Mouse (Mus musculus) limb, embryonic 14.5 days (tissue): ENCODE results near the gene Runx1. TPM values are rescaled to one million over a fixed set of nuclear protein-coding genes. Genes with fewer than 3 reads are reported as not detected.

Experiments used
- ATAC-seq: fragments of 200-750 bp; cut with Nextera tagmentation; 2 replicates; pipeline ENCODE4 v1.8.0; 2017; ENCODE audit warnings: low read depth, moderate number of reproducible peaks, moderate TSS enrichment; ENCODE audit not compliant: low FRiP score
- DNase-seq: peaks from one replicate; pipeline ENCODE4 v3.0.0-alpha.2; 2015; ENCODE audit warnings: low spot score
- H3K27ac ChIP-seq: fragments of 300-500 bp; sonication (generic); replicated peaks from 2 replicates; pipeline ENCODE4 v1.5.1; 2014; ENCODE audit warnings: low read depth, mild to moderate bottlenecking, low read length, moderate library complexity, mixed read lengths
- H3K27me3 ChIP-seq: fragments of 300-500 bp; sonication (generic); 2 replicates; pipeline ENCODE4 v1.6.1; 2014; ENCODE audit warnings: low read length, mixed read lengths; ENCODE audit not compliant: control insufficient read depth, insufficient read depth
- H3K36me3 ChIP-seq: fragments of 300-500 bp; sonication (generic); 2 replicates; pipeline ENCODE4 v1.6.1; 2014; ENCODE audit warnings: mild to moderate bottlenecking, low read length, moderate library complexity, mixed read lengths; ENCODE audit not compliant: control insufficient read depth, insufficient read depth
- H3K4me1 ChIP-seq: fragments of 300-500 bp; sonication (generic); 2 replicates; pipeline ENCODE4 v1.6.1; 2014; ENCODE audit warnings: antibody characterized with exemption, low read length, mixed read lengths; ENCODE audit not compliant: control insufficient read depth, insufficient read depth
- H3K4me2 ChIP-seq: fragments of 300-500 bp; sonication (generic); replicated peaks from 2 replicates; pipeline ENCODE4 v1.6.1; 2014; ENCODE audit warnings: low read depth, mild to moderate bottlenecking, low read length, moderate library complexity; ENCODE audit not compliant: severe bottlenecking
- H3K4me3 ChIP-seq: fragments of 300-500 bp; sonication (generic); replicated peaks from 2 replicates; pipeline ENCODE4 v1.5.1; 2014; ENCODE audit warnings: low read length
- H3K9ac ChIP-seq: fragments of 300-500 bp; sonication (generic); 2 replicates; pipeline ENCODE4 v1.6.1; 2014; ENCODE audit warnings: mild to moderate bottlenecking, low read depth, low read length, moderate library complexity; ENCODE audit not compliant: severe bottlenecking
- H3K9me3 ChIP-seq: fragments of 300-500 bp; sonication (generic); 2 replicates; pipeline ENCODE4 v1.6.1; 2016; ENCODE audit warnings: low read length; ENCODE audit not compliant: control insufficient read depth
- POLR2A ChIP-seq: fragments of 200-500 bp; IDR thresholded peaks from 2 replicates; pipeline ENCODE4 v1.8.0; 2012; ENCODE audit warnings: inconsistent platforms, mild to moderate bottlenecking, moderate library complexity, borderline replicate concordance; ENCODE audit not compliant: insufficient read depth, insufficient read length; ENCODE audit errors: extremely low read depth
- WGBS: fragments of 180-500 bp; shearing (Covaris S2); extraction: QIAGEN DNeasy Blood & Tissue Kit; methylation state at CpG from one replicate; pipeline ENCODE4 v1.1.7; 2014; 5-methylcytosine and 5-hydroxymethylcytosine counted together
- polyA plus RNA-seq, 2 experiments: library from polyadenylated mRNA; depleted of rRNA in 1 of 2; stranded (reverse) in 1 of 2; unstranded in 1 of 2; fragments of >200 nt; fragmentation: Nextera tagmentation in 1 of 2; extraction: Ambion mirVana in 1 of 2; gene quantifications; 2 replicates each; pipeline versions ENCODE4 v1.2.1 to v1.2.3; 2012 to 2014

Runx1 gene
- polyA plus RNA-seq, 2 experiments = 5.2 to 5.5 TPM

- Histone ChIP-seq H3K4me3 (no peak overlapping the region), H3K9ac (no peak overlapping the region), H3K36me3 (no peaks in the 10 kb centered on the region), H3K27ac (no peak overlapping the region), H3K4me1 (no peaks in the 10 kb centered on the region), H3K27me3 (no peaks in the 10 kb centered on the region), H3K4me2 (peak overlapping the region; percentile 33; the same call in 1 of the 2 replicates), H3K9me3 (no peaks in the 10 kb centered on the region)
- no peak for DNase-seq
- 14% methylated on average over 5 of the region's 5 CpGs for WGBS
- no peak for ATAC-seq
- no peak for TF ChIP-seq POLR2A
These were observed 259.8 kb downstream of the Runx1 start for GRCm38 (mm10) chr16:92566146-92566545.

GRCm38 (mm10) chr16:92565708-92566107 lies 260.2 kb downstream of the Runx1 start:
- H3K4me2 ChIP-seq = peak overlapping the region; percentile 33; the same call in 1 of the 2 replicates
- H3K36me3 ChIP-seq = no peaks in the 10 kb centered on the region
- no peak for TF ChIP-seq POLR2A
- no peaks in the 10 kb centered on the region for H3K4me1 ChIP-seq
- H3K9me3 ChIP-seq = no peaks in the 10 kb centered on the region
- ATAC-seq (peak; percentile 66), DNase-seq (peak; percentile 88)
- H3K27me3 ChIP-seq = no peaks in the 10 kb centered on the region
- H3K27ac ChIP-seq = no peak overlapping the region
- WGBS = 1% methylated on average over 6 of the region's 6 CpGs
- no peak overlapping the region for H3K9ac ChIP-seq
- no peak overlapping the region for H3K4me3 ChIP-seq

- no peak overlapping the region for H3K9ac ChIP-seq
- no peak overlapping the region for H3K27ac ChIP-seq
- 63% methylated on average over 11 of the region's 11 CpGs for WGBS
- DNase-seq (no peak), ATAC-seq (no peak)
- no peaks in the 10 kb centered on the region for H3K27me3 ChIP-seq
- no peak for TF ChIP-seq POLR2A
- H3K9me3 ChIP-seq = no peaks in the 10 kb centered on the region
- peak overlapping the region; percentile 33; the same call in 1 of the 2 replicates for H3K4me2 ChIP-seq
- H3K4me1 ChIP-seq = no peaks in the 10 kb centered on the region
- no peak overlapping the region for H3K4me3 ChIP-seq
- no peaks in the 10 kb centered on the region for H3K36me3 ChIP-seq
These were observed 260.7 kb downstream of the Runx1 start for GRCm38 (mm10) chr16:92565291-92565690.

- ATAC-seq = no peak
- no peak for TF ChIP-seq POLR2A
- WGBS = 92% methylated on average over 1 of the region's 1 CpGs
- DNase-seq = no peak
- Histone ChIP-seq H3K9ac (no peak overlapping the region), H3K4me1 (peaks cover 6% of the 10 kb centered on the region; the same call in 1 of the 2 replicates), H3K9me3 (no peaks in the 10 kb centered on the region), H3K27ac (no peak overlapping the region), H3K4me3 (no peak overlapping the region), H3K4me2 (no peak overlapping the region), H3K36me3 (no peaks in the 10 kb centered on the region), H3K27me3 (no peaks in the 10 kb centered on the region)
These were observed 270.9 kb downstream of the Runx1 start for GRCm38 (mm10) chr16:92555051-92555450.

GRCm38 (mm10) chr16:92552858-92553257 lies 273.1 kb downstream of the Runx1 start:
- 49% methylated on average over 11 of the region's 11 CpGs for WGBS
- Histone ChIP-seq H3K9ac (no peak overlapping the region), H3K36me3 (no peaks in the 10 kb centered on the region), H3K9me3 (no peaks in the 10 kb centered on the region), H3K4me1 (peaks cover 6% of the 10 kb centered on the region; the same call in 1 of the 2 replicates), H3K4me2 (no peak overlapping the region), H3K27me3 (no peaks in the 10 kb centered on the region), H3K27ac (no peak overlapping the region), H3K4me3 (no peak overlapping the region)
- ATAC-seq (no peak), DNase-seq (no peak)
- TF ChIP-seq POLR2A = no peak

GRCm38 (mm10) chr16:92552106-92552382 lies 273.9 kb downstream of the Runx1 start:
- Histone ChIP-seq H3K36me3 (no peaks in the 10 kb centered on the region), H3K9me3 (no peaks in the 10 kb centered on the region), H3K4me2 (no peak overlapping the region), H3K4me1 (peaks cover 6% of the 10 kb centered on the region; the same call in 1 of the 2 replicates), H3K9ac (no peak overlapping the region), H3K27me3 (no peaks in the 10 kb centered on the region), H3K4me3 (no peak overlapping the region), H3K27ac (no peak overlapping the region)
- no peak for DNase-seq
- no peak for TF ChIP-seq POLR2A
- WGBS = 42% methylated on average over 9 of the region's 9 CpGs
- no peak for ATAC-seq
